Mouse (Mus musculus): ENCODE measurements at regions not wholly inside any gene's neighbourhood (a gene's known extent, or its start where the extent isn't known, plus 50 kb on each side); places are given as distances from the start of the nearest gene placed in this dataset.

DNA sequence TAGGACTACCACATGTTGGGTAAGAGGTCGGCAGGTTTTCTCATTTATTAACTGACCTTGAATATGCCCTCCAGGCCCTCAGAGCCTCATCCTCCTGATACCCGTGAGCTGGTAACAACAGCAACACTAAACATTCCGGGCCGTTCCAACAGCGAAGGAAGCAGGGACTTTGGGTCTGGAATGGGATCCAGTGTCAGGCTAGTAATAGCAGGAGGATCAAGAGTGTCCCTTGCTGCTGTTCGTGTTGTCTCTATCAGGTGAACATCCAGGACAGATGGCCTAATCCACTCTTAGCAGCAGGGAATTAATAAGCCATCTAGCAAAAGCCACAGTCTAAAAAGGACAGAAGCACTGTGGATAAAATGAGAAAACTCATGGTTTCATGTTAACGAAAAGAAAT is 106.7 kb downstream of the Cpeb2 start:
- no peak overlapping the region for H3K9ac ChIP-seq
- H3K27ac ChIP-seq: peak overlapping the region; percentile 31; the same call in 1 of the 2 replicates
- ATAC-seq (replicated peaks; ENCODE audit: insufficient number of reproducible peaks, insufficient read depth, low FRiP score, low read depth): no peak
- peaks cover 8% of the 10 kb centered on the region for H3K4me1 ChIP-seq (replicated peaks)
- no peaks in the 10 kb centered on the region for H3K9me3 ChIP-seq (replicated peaks)
- no peaks in the 10 kb centered on the region for H3K36me3 ChIP-seq
- H3K4me2 ChIP-seq: peak overlapping the region; percentile 27
- WGBS: 63% methylated on average over 7 of the region's 7 CpGs
- no peaks in the 10 kb centered on the region for H3K27me3 ChIP-seq
- H3K4me3 ChIP-seq: no peak overlapping the region

DNA sequence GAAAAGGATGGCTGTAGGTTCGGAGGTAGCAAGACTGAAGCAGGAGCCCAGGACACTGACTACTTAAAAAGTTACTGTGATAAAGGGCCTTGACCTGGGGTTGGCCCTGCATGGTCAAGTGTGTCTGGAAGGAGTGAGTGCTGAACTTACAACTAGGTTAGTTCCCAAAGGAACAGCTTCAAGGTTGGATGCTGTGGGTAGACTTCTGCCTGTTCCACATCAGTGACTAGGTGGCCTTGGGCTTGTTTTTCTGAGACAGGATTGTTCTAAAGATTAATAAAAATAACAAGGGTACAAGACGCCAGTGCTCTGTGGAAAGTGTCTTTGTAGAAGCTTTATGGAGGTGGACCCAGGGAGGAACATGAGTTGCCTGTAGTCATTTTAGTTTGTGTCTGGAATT is 108.5 kb downstream of the Cpeb2 start:
- peaks cover 8% of the 10 kb centered on the region for H3K4me1 ChIP-seq (replicated peaks)
- H3K36me3 ChIP-seq: no peaks in the 10 kb centered on the region
- WGBS: 85% methylated on average over 2 of the region's 2 CpGs
- H3K9ac ChIP-seq: no peak overlapping the region
- H3K4me3 ChIP-seq: no peak overlapping the region
- no peak overlapping the region for H3K27ac ChIP-seq
- H3K27me3 ChIP-seq: no peaks in the 10 kb centered on the region
- H3K4me2 ChIP-seq: no peak overlapping the region
- H3K9me3 ChIP-seq (replicated peaks): no peaks in the 10 kb centered on the region
- ATAC-seq (replicated peaks; ENCODE audit: insufficient number of reproducible peaks, insufficient read depth, low FRiP score, low read depth): no peak

DNA sequence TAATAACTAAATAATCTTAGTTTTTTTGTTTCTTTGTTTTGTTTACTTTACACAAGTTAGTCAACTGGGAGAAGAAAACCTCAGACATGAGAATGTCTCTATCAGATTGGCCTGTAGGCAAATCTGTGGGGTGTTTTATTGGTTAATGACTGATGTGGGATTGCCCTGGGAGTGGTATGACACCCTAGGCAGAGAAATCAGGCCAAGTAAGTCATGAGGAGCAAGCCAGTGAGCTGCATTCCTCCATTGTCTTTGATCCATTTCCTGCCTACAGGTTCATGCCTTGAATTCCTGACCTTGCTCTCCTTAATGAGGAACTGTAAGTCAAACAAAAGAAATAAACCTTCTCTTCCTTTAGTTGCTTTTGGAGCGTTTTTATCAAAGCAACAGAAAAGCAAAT is 111.5 kb downstream of the Cpeb2 start:
- Histone ChIP-seq H3K27me3 (no peaks in the 10 kb centered on the region), H3K4me3 (no peak overlapping the region), H3K9me3 (replicated peaks) (no peaks in the 10 kb centered on the region), H3K4me1 (replicated peaks) (peaks cover 4% of the 10 kb centered on the region), H3K27ac (no peak overlapping the region), H3K36me3 (no peaks in the 10 kb centered on the region), H3K9ac (no peak overlapping the region), H3K4me2 (no peak overlapping the region)
- WGBS: 77% methylated on average over 1 of the region's 1 CpGs
- ATAC-seq (replicated peaks; ENCODE audit: insufficient number of reproducible peaks, insufficient read depth, low FRiP score, low read depth): no peak

DNA sequence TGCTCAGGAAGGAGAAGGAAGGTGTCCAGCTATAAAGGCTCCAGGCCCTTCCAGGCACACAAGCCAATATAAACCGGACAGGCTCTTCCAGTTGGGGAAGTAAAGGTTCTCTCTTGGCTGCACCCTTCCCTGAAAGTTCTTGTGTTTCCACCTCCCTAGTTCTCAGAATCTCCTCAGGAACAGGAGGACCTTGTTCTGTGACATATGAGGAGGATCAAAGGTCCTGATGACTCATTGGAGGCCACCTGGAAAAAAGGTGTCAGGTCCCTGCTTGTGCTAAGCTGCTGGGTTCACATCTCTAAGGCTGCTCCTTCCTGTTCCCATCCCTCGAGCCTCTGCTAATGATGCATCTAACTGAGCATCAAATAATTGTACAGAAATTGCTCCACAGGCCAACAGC is 118.0 kb downstream of the Cpeb2 start:
- 77% methylated on average over 2 of the region's 2 CpGs for WGBS
- Histone ChIP-seq H3K9ac (no peak overlapping the region), H3K4me1 (replicated peaks) (peaks cover 18% of the 10 kb centered on the region), H3K36me3 (no peaks in the 10 kb centered on the region), H3K27me3 (no peaks in the 10 kb centered on the region), H3K4me2 (no peak overlapping the region), H3K27ac (no peak overlapping the region), H3K9me3 (replicated peaks) (no peaks in the 10 kb centered on the region), H3K4me3 (no peak overlapping the region)
- no peak for ATAC-seq (replicated peaks; ENCODE audit: insufficient number of reproducible peaks, insufficient read depth, low FRiP score, low read depth)

DNA sequence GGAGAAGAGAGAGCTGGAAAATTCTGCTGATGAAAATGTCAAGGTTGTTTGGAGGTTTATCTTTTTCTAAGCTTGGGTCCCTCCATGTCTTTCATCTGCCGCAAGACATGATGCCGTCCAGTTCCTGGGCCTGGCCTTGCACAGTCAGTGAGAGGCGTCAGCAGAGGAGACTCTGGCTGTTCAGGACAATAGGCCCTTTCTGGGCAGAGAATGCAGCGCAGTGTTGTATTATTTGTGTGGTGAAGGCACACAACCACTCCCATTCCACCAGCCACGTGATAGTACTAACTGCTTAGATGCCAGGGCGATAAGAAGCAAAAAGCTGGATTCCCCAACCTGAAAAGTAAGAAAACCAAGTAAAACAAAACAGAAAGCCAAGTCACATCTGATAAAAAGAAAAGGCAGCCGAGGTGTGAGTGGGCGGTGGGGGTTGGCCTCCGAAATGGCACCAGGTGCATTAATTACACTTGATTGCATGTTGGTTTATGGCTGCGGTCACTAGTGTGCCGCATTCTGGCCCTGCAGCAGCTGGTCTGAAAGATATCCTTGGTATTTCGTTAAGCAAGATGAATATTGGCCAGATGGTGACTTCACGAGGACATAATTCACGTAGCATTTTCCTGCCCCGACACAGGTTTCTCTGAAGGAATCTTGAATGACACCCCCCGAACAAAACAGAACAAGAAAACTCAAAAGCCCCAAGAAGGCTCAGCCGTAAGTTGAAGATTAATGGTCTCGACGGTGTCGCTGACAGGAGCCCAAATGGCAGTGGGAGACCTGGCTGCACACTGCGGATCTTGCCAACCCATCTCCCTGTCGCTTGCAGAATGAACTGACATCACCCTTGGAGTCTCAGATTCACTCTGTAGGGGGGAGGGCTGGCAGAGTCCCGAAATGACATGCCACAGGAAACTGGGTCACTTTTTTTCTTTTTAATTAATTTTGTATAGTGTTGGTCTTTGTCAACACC is 120.3 kb downstream of the Cpeb2 start:
- Histone ChIP-seq H3K4me2 (no peak overlapping the region), H3K9ac (no peak overlapping the region), H3K27ac (no peak overlapping the region), H3K4me3 (no peak overlapping the region), H3K9me3 (replicated peaks) (no peaks in the 10 kb centered on the region), H3K36me3 (no peaks in the 10 kb centered on the region), H3K4me1 (replicated peaks) (peaks cover 22% of the 10 kb centered on the region), H3K27me3 (no peaks in the 10 kb centered on the region)
- 73% methylated on average over 23 of the region's 23 CpGs for WGBS
- ATAC-seq (replicated peaks; ENCODE audit: insufficient number of reproducible peaks, insufficient read depth, low FRiP score, low read depth): no peak

DNA sequence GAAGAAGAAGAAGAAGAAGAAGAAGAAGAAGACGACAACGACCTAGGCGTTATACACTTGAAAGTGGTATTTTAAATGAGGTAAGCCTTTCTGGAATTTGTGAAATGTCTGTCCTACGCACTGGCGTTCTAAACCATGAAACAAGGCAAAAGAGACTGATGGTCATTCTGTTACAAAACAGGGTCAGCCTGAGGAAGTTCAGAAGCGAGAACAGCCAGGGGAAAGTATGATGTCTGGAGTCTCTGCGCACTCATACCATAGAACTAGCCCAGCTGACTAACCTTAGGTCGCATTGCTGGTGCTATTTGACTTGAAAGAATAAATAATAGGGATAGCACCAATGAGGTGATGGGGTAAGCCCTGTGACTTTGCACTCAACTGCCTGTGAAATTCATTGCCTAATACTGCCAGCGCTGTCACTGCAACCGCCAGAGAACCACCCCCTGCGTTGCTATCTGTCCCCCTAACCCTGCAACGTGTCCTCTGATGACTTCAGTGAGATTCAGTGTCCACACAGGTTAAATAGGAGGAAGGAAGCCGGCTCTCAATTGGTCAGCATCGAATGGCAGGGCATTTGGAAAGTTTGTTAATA is 121.5 kb downstream of the Cpeb2 start:
- H3K9ac ChIP-seq: 0 out of 2 replicates have a peak overlapping the region, but pooled peaks have one; percentile 47
- no peaks in the 10 kb centered on the region for H3K36me3 ChIP-seq
- H3K4me3 ChIP-seq: peak overlapping the region; percentile 50
- peak; percentile 11; the same call in 1 of the 2 replicates for ATAC-seq (replicated peaks; ENCODE audit: insufficient number of reproducible peaks, insufficient read depth, low FRiP score, low read depth)
- WGBS: 27% methylated on average over 14 of the region's 14 CpGs
- H3K4me1 ChIP-seq (replicated peaks): peaks cover 26% of the 10 kb centered on the region
- H3K9me3 ChIP-seq (replicated peaks): no peaks in the 10 kb centered on the region
- no peaks in the 10 kb centered on the region for H3K27me3 ChIP-seq
- peak overlapping the region; percentile 69 for H3K4me2 ChIP-seq
- H3K27ac ChIP-seq: peak overlapping the region; percentile 94

DNA sequence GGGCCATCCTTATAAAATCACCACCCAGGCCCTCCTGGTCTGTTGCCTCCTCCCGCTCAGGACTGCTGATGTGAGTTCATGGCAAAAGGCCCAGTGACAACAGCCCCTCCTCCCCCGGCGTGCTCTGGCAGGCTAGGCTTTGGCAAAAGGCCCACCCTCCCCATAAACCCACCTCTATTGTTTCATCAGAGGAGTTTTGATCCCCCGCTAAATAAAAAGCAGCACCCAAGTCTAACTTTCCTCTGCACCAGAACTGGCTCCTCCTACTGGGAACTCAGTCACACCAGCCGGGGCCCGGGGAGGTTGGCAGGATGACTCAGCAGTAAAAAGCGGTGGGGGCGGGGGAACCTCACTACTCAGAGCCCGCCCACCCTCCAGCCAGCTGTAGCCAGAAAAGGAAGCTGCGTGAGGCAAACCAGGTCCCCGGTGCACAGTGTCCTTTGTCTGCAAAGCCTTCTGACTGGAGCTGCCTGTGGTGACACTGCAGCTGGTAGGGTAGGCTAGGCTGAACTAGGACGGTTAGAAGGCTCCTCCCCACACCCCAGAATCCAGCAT is 122.1 kb downstream of the Cpeb2 start:
- peak overlapping the region; percentile 47 for H3K9ac ChIP-seq
- no peaks in the 10 kb centered on the region for H3K27me3 ChIP-seq
- H3K9me3 ChIP-seq (replicated peaks): no peaks in the 10 kb centered on the region
- H3K4me1 ChIP-seq (replicated peaks): peaks cover 26% of the 10 kb centered on the region
- H3K4me3 ChIP-seq: peak overlapping the region; percentile 50
- 0% methylated on average over 12 of the region's 12 CpGs for WGBS
- H3K27ac ChIP-seq: peak overlapping the region; percentile 94
- ATAC-seq (replicated peaks; ENCODE audit: insufficient number of reproducible peaks, insufficient read depth, low FRiP score, low read depth): peak; percentile 96
- H3K36me3 ChIP-seq: no peaks in the 10 kb centered on the region
- peak overlapping the region; percentile 69 for H3K4me2 ChIP-seq

DNA sequence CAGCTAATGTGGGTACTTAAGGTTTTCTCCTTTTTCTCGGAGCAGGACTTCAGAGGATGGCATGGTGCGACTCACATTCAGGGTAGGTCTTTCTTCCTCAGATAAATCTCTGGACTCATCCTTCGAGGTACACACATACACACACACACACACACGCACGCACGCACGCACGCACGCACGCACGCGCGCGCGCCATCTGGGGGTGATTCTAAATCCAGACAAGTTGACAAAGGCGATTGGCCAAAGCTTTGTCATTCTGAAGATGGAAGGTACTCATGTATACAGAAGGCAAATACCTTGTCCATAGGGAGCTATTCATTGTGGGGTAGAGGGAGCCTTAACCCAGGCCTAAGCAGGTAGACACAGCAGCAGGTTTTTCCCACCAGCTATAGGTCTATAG is 122.9 kb downstream of the Cpeb2 start:
- 0 out of 2 replicates have a peak overlapping the region, but pooled peaks have one; percentile 50 for H3K4me3 ChIP-seq
- no peak overlapping the region for H3K9ac ChIP-seq
- WGBS: 76% methylated on average over 16 of the region's 16 CpGs
- no peak for ATAC-seq (replicated peaks; ENCODE audit: insufficient number of reproducible peaks, insufficient read depth, low FRiP score, low read depth)
- H3K27me3 ChIP-seq: no peaks in the 10 kb centered on the region
- no peaks in the 10 kb centered on the region for H3K9me3 ChIP-seq (replicated peaks)
- peak overlapping the region; percentile 69 for H3K4me2 ChIP-seq
- H3K27ac ChIP-seq: peak overlapping the region; percentile 94
- no peaks in the 10 kb centered on the region for H3K36me3 ChIP-seq
- H3K4me1 ChIP-seq (replicated peaks): peaks cover 26% of the 10 kb centered on the region

DNA sequence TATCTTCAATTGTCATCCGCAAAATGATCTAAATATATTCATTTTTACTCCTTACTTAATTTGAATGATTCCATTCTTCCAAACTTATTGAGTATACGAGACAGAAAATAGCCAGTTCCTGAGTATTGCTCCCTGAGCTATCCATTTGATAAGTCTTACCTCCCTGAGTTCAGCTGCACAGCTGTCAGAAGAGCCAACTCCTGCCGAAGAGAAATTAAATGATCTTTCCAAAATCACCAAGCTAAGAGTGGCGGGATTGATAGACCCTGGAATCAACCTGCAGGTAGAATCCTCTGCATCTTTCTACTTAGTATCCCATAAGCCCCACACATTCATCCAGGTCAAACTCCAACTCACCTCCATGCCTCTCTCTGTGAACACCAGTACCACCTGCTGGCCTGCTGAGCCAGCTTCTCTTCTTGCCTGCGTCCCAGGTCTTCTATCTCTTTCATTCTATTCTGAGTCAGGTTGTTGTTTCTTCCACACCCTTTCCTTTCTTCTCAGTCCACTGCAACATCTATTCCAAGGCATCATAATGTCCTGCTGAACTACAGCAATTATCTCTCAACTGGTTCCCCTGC is 124.2 kb downstream of the Cpeb2 start:
- Histone ChIP-seq H3K27me3 (no peaks in the 10 kb centered on the region), H3K9ac (no peak overlapping the region), H3K4me1 (replicated peaks) (peaks cover 26% of the 10 kb centered on the region), H3K4me3 (no peak overlapping the region), H3K27ac (no peak overlapping the region), H3K9me3 (replicated peaks) (no peaks in the 10 kb centered on the region), H3K36me3 (no peaks in the 10 kb centered on the region), H3K4me2 (no peak overlapping the region)
- 78% methylated on average over 5 of the region's 5 CpGs for WGBS
- ATAC-seq (replicated peaks; ENCODE audit: insufficient number of reproducible peaks, insufficient read depth, low FRiP score, low read depth): no peak

DNA sequence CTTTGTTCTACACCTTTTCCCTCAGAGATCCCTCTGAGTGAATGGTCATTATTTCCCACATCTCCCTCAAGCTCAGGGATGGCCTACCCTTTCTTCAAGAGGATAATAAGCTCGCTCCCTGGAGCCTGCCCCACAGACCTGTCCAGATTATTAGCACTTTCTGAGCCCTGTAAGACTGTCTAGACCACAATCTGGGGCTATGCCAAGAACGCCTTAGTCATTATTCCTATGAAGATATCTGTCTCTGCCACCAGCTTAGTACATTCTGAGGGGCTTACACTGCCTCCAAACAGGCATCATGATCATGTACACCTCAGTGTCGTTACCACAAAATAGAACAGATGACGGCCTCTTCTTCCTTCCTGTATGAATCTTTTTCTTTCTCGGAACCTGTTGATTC is 124.9 kb downstream of the Cpeb2 start:
- H3K9me3 ChIP-seq (replicated peaks): no peaks in the 10 kb centered on the region
- H3K27ac ChIP-seq: no peak overlapping the region
- no peak overlapping the region for H3K9ac ChIP-seq
- no peak overlapping the region for H3K4me2 ChIP-seq
- peaks cover 26% of the 10 kb centered on the region for H3K4me1 ChIP-seq (replicated peaks)
- no peaks in the 10 kb centered on the region for H3K27me3 ChIP-seq
- no peak overlapping the region for H3K4me3 ChIP-seq
- ATAC-seq (replicated peaks; ENCODE audit: insufficient number of reproducible peaks, insufficient read depth, low FRiP score, low read depth): no peak
- 84% methylated on average over 5 of the region's 5 CpGs for WGBS
- H3K36me3 ChIP-seq: no peaks in the 10 kb centered on the region
